Mouse (Mus musculus) small intestine, adult 2 months (tissue): ENCODE measurements around the gene Sult2b1. TPM values are rescaled to one million over a fixed set of nuclear protein-coding genes. Genes with fewer than 3 reads are reported as not detected.
A peak's percentile ranks its signal among the peaks of the same experiment; 100 is the strongest.

ENCODE experiments used
- H3K27ac ChIP-seq: fragments of 200-500 bp; 2 replicates; pipeline ENCODE4 v1.5.1; 2012; ENCODE audit warnings: low read depth, low read length, control low read depth, inconsistent platforms; ENCODE audit not compliant: insufficient read depth
- H3K27me3 ChIP-seq: fragments of 200-500 bp; 2 replicates; pipeline ENCODE4 v1.6.1; 2012; ENCODE audit warnings: mild to moderate bottlenecking, moderate library complexity, low read length, inconsistent platforms; ENCODE audit not compliant: control insufficient read depth, insufficient read depth
- H3K36me3 ChIP-seq: fragments of 200-500 bp; 2 replicates; pipeline ENCODE4 v1.6.1; 2012; ENCODE audit warnings: mild to moderate bottlenecking, low read length, control low read depth, inconsistent platforms; ENCODE audit not compliant: control insufficient read depth, insufficient read depth
- H3K4me1 ChIP-seq: fragments of 200-500 bp; 2 replicates; pipeline ENCODE4 v1.6.1; 2012; ENCODE audit warnings: low read length, inconsistent platforms, mixed read lengths; ENCODE audit not compliant: control insufficient read depth, insufficient read depth, insufficient read length
- H3K4me3 ChIP-seq: fragments of 200-500 bp; 2 replicates; pipeline ENCODE4 v1.5.1; 2012; ENCODE audit warnings: low read depth, mild to moderate bottlenecking, control low read depth, inconsistent platforms, low read length, moderate library complexity
- CTCF ChIP-seq: fragments of 200-500 bp; IDR thresholded peaks from 2 replicates; pipeline ENCODE4 v1.5.1; 2012; ENCODE audit warnings: low read depth, mild to moderate bottlenecking, control low read depth, inconsistent platforms, low read length, moderate library complexity, mixed read lengths; ENCODE audit not compliant: insufficient replicate concordance, insufficient read length; ENCODE audit errors: extremely low read depth
- POLR2A ChIP-seq: fragments of 200-500 bp; IDR thresholded peaks from 2 replicates; pipeline ENCODE4 v1.6.1; 2012; ENCODE audit warnings: low read depth, mild to moderate bottlenecking, control low read depth, inconsistent platforms, low read length, moderate library complexity
- WGBS: fragments of 180-500 bp; shearing (Covaris S2); methylation state at CpG from one replicate; pipeline ENCODE4 v1.1.7; 2018; 5-methylcytosine and 5-hydroxymethylcytosine counted together
- polyA plus RNA-seq: library from polyadenylated mRNA; depleted of rRNA; stranded (reverse); fragments of >200 nt; gene quantifications from 2 replicates; pipeline ENCODE4 v1.2.3, GENCODE M21; 2012

Gene Sult2b1
- polyA plus RNA-seq, 1 experiment = 454 TPM

- Histone ChIP-seq H3K27ac (peak overlapping the region; percentile 42), H3K4me1 (0 out of 2 replicates have a peak, but pooled peaks cover 6% of the 10 kb centered on the region), H3K27me3 (no peaks in the 10 kb centered on the region), H3K4me3 (peak overlapping the region; percentile 15), H3K36me3 (peaks cover 16% of the 10 kb centered on the region)
- no peak for TF ChIP-seq POLR2A
- no peak for TF ChIP-seq CTCF
- 85% methylated on average over 12 of the region's 12 CpGs for WGBS
These were observed 43.2 kb downstream of the Sult2b1 start for GRCm38 (mm10) chr7:45741308-45741707.

GRCm38 (mm10) chr7:45739820-45740219 is 44.6 kb downstream of the Sult2b1 start:
- Histone ChIP-seq H3K4me3 (no peak overlapping the region), H3K27ac (no peak overlapping the region), H3K4me1 (0 out of 2 replicates have a peak, but pooled peaks cover 5% of the 10 kb centered on the region), H3K36me3 (peaks cover 19% of the 10 kb centered on the region), H3K27me3 (no peaks in the 10 kb centered on the region)
- WGBS = 67% methylated on average over 10 of the region's 10 CpGs
- TF ChIP-seq POLR2A = no peak
- no peak for TF ChIP-seq CTCF

- Histone ChIP-seq H3K27ac (no peak overlapping the region), H3K36me3 (peaks cover 20% of the 10 kb centered on the region), H3K27me3 (no peaks in the 10 kb centered on the region), H3K4me3 (no peak overlapping the region), H3K4me1 (0 out of 2 replicates have a peak, but pooled peaks cover 5% of the 10 kb centered on the region)
- 10% methylated on average over 9 of the region's 9 CpGs for WGBS
- TF ChIP-seq CTCF = peak; percentile 82; the same call in 1 of the 2 replicates
- TF ChIP-seq POLR2A = no peak
These were observed 45.2 kb downstream of the Sult2b1 start for GRCm38 (mm10) chr7:45739162-45739763.

GRCm38 (mm10) chr7:45733477-45733876 is 51.0 kb downstream of the Sult2b1 start:
- H3K27ac ChIP-seq = no peak overlapping the region
- peaks cover 50% of the 10 kb centered on the region for H3K36me3 ChIP-seq
- TF ChIP-seq POLR2A (no peak), CTCF (no peak)
- no peak overlapping the region for H3K4me3 ChIP-seq
- no peaks in the 10 kb centered on the region for H3K27me3 ChIP-seq
- peaks cover 34% of the 10 kb centered on the region for H3K4me1 ChIP-seq
- 74% methylated on average over 5 of the region's 5 CpGs for WGBS

GRCm38 (mm10) chr7:45730727-45731431 is 53.6 kb downstream of the Sult2b1 start:
- Histone ChIP-seq H3K4me3 (no peak overlapping the region), H3K27me3 (no peaks in the 10 kb centered on the region), H3K27ac (peak overlapping the region; percentile 64), H3K4me1 (peaks cover 53% of the 10 kb centered on the region), H3K36me3 (peaks cover 64% of the 10 kb centered on the region)
- 18% methylated on average over 16 of the region's 16 CpGs for WGBS
- TF ChIP-seq POLR2A = no peak
- TF ChIP-seq CTCF = peak; percentile 51; the same call in 1 of the 2 replicates

- Histone ChIP-seq H3K27ac (peak overlapping the region; percentile 83), H3K36me3 (peaks cover 68% of the 10 kb centered on the region), H3K27me3 (no peaks in the 10 kb centered on the region), H3K4me3 (peak overlapping the region; percentile 1; the same call in 1 of the 2 replicates), H3K4me1 (peaks cover 53% of the 10 kb centered on the region)
- TF ChIP-seq POLR2A (no peak), CTCF (no peak)
- 17% methylated on average over 3 of the region's 3 CpGs for WGBS
These were observed 56.8 kb downstream of the Sult2b1 start for GRCm38 (mm10) chr7:45727625-45728024.

- Histone ChIP-seq H3K27me3 (no peaks in the 10 kb centered on the region), H3K4me1 (peaks cover 50% of the 10 kb centered on the region), H3K4me3 (0 out of 2 replicates have a peak overlapping the region, but pooled peaks have one; percentile 5), H3K36me3 (peaks cover 66% of the 10 kb centered on the region), H3K27ac (peak overlapping the region; percentile 43)
- TF ChIP-seq CTCF = no peak
- WGBS = 67% methylated on average over 10 of the region's 10 CpGs
These were observed 58.0 kb downstream of the Sult2b1 start for GRCm38 (mm10) chr7:45726419-45726818.
